ENCODE assay signal across 8 mouse cellular contexts in the genomic region with DNA sequence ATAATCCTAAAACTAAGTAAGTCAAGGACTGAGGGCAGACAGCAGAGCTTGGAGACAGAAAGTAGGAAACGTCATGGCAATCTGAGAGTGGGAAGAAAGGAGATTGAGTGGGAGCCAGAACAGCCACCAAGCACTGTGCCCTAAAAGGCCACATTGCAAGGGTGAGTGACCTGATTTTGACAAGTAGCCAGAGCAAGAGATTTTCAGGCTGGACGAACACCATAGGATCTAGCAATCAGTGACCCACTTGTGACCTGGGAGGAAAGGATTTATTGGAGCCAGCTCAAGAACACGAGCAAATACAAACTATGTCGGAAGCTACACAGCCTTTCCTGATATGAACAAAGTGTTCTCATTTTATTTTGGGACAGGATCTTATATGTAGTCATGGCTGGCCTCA. TPM values are rescaled to one million over a fixed set of nuclear protein-coding genes. Genes with fewer than 3 reads are reported as not detected.
DNase-seq lines count a peak whose midpoint lies in the region; ATAC-seq and TF ChIP-seq lines count a peak whose summit lies in the region.

No protein-coding gene starts in this region.

- H3K9ac ChIP-seq in CH12.LX (ENCODE audit: insufficient read depth, low read depth) = peak overlapping the region; percentile 94; the same call in 1 of the 2 replicates
- no peak overlapping the region; the same call in 1 of the 2 replicates for H3K9ac ChIP-seq in midbrain, embryonic 14.5 days (replicated peaks; ENCODE audit: low read length)

- intact Hi-C loops in heart, postnatal 14 days (cut with DNase I) = no loop called here
- intact Hi-C loops in left cerebral cortex, postnatal 10 days (cut with DNase I) = no loop called here

- H3K79me2 ChIP-seq in CH12.LX (replicated peaks; ENCODE audit: control insufficient read depth, extremely low read depth, insufficient read depth, poor library complexity, severe bottlenecking) = no peaks in the 10 kb centered on the region

- H3K27me3 ChIP-seq in CH12.LX (replicated peaks) = no peaks in the 10 kb centered on the region
- H3K27me3 ChIP-seq in midbrain, embryonic 14.5 days (ENCODE audit: control insufficient read depth, insufficient read depth, low read length) = no peaks in the 10 kb centered on the region

- dilution Hi-C loops in CH12.LX (cut with MboI; ENCODE audit: extremely low pct_ligation_motif_present, extremely low pct_unique_long_range_greater_than_20kb, low sequenced_read_pairs) = no loop called here

- H3K4me3 ChIP-seq in CH12.LX (replicated peaks in 1 of 3; ENCODE audit: low read depth in 2 of 3, low read length in 2 of 3, poor library complexity in 1 of 3) = peak overlapping the region in 1 of 3 experiments; percentile 66
- H3K4me3 ChIP-seq in midbrain, embryonic 14.5 days (replicated peaks; ENCODE audit: low read depth, low read length) = no peak overlapping the region

- no peak for TF ChIP-seq CTCF in CH12.LX (conservative IDR thresholded peaks at IDR 0.05 in 1 of 2, IDR thresholded peaks at IDR 0.05 in 1 of 2; ENCODE audit: low read depth in 2 of 2, low read length in 2 of 2)

- TF ChIP-seq EP300 in CH12.LX (IDR thresholded peaks at IDR 0.05; ENCODE audit: low read length) = no peak

- TF ChIP-seq RAD21 in CH12.LX (IDR thresholded peaks at IDR 0.05; ENCODE audit: low read depth, low read length) = no peak

- peaks cover 0 to 3% of the 10 kb centered on the region in 2 experiments for H3K36me3 ChIP-seq in CH12.LX (replicated peaks in 1 of 2; ENCODE audit: control insufficient read depth in 1 of 2, insufficient read depth in 1 of 2, low read length in 1 of 2)
- no peaks in the 10 kb centered on the region for H3K36me3 ChIP-seq in midbrain, embryonic 14.5 days (ENCODE audit: control insufficient read depth, insufficient read depth, low read length)

- peak overlapping the region; percentile 74 for H3K4me2 ChIP-seq in CH12.LX (ENCODE audit: insufficient read depth, low read depth, poor library complexity, severe bottlenecking)
- peak overlapping the region; percentile 88 for H3K4me2 ChIP-seq in midbrain, embryonic 14.5 days (ENCODE audit: low read length)

- in situ Hi-C loops in CH12.LX (cut with MboI; ENCODE audit: low pct_ligation_motif_present, low pct_unique_long_range_greater_than_20kb, low sequenced_read_pairs) = loop anchor here (5.0 kb wide), 2 partner anchors 160 to 310 kb away; no protein-coding TSS in a partner anchor

- no peak for TF ChIP-seq POLR2A in CH12.LX (IDR thresholded peaks at IDR 0.05; ENCODE audit: low read depth, low read length)

- no peak for DNase-seq in CH12.LX (ENCODE audit: extremely low read depth)
- peak; percentile 11 for DNase-seq in adrenal gland, postnatal 25 days
- DNase-seq in heart, postnatal 14 days = peak; percentile 30 to 66
- peak; percentile 44 to 74 for DNase-seq in kidney, postnatal 36 days
- no peak for DNase-seq in midbrain, embryonic 14.5 days
- no peak for DNase-seq in thymus, adult 18-20 months
- no peak for DNase-seq in frontal cortex, adult 2 months (ENCODE audit: extremely low spot score in 1 of 2, low spot score in 1 of 2)
- no peak for DNase-seq in left cerebral cortex, postnatal 10 days (ENCODE audit: extremely low spot score in 1 of 2, low spot score in 2 of 2)

- ATAC-seq in midbrain, embryonic 14.5 days (ENCODE audit: low FRiP score, low TSS enrichment) = no peak

- 67% methylated on average over 4 of the region's 4 CpGs for WGBS in midbrain, embryonic 14.5 days

- no peak overlapping the region for H3K27ac ChIP-seq in CH12.LX (ENCODE audit: insufficient read depth, low read depth)
- no peak overlapping the region for H3K27ac ChIP-seq in midbrain, embryonic 14.5 days (replicated peaks; ENCODE audit: low read depth, low read length)

- peaks cover 2 to 34% of the 10 kb centered on the region in 2 experiments; a peak in 3 of 4 replicates for H3K4me1 ChIP-seq in CH12.LX (ENCODE audit: control insufficient read depth in 1 of 2, insufficient read depth in 2 of 2)
- peaks cover 13% of the 10 kb centered on the region for H3K4me1 ChIP-seq in midbrain, embryonic 14.5 days (ENCODE audit: control insufficient read depth, insufficient read depth, low read length)

- peaks cover 4% of the 10 kb centered on the region for H3K9me3 ChIP-seq in CH12.LX (replicated peaks; ENCODE audit: low read length)
- no peaks in the 10 kb centered on the region for H3K9me3 ChIP-seq in midbrain, embryonic 14.5 days (ENCODE audit: control insufficient read depth, low read length)

TF ChIP-seq in CH12.LX, 34 proteins besides CTCF, POLR2A, EP300 and RAD21:
- TF ChIP-seq HCFC1 (IDR thresholded peaks at IDR 0.05; ENCODE audit: low read depth, low read length) (no peak), UBTF (IDR thresholded peaks at IDR 0.05; ENCODE audit: low read depth, low read length) (no peak), PAX5 (IDR thresholded peaks at IDR 0.05; ENCODE audit: low read length) (no peak), SIN3A (IDR thresholded peaks at IDR 0.05; ENCODE audit: low read length) (no peak), ETS1 (conservative IDR thresholded peaks at IDR 0.05; ENCODE audit: low read depth, low read length) (no peak), NRF1 (IDR thresholded peaks at IDR 0.05; ENCODE audit: low read depth, low read length) (no peak), TBP (conservative IDR thresholded peaks at IDR 0.05; ENCODE audit: low read depth, low read length) (no peak), RCOR1 (conservative IDR thresholded peaks at IDR 0.05; ENCODE audit: low read depth, low read length) (no peak), KAT2A (IDR thresholded peaks at IDR 0.05; ENCODE audit: insufficient replicate concordance, low read length) (no peak), SMC3 (IDR thresholded peaks at IDR 0.05; ENCODE audit: low read depth, low read length) (no peak), ZMIZ1 (IDR thresholded peaks at IDR 0.05; ENCODE audit: low read depth, low read length) (no peak), USF1 (IDR thresholded peaks at IDR 0.05; ENCODE audit: low read depth, low read length) (no peak)

RNA-seq across cellular contexts. Expression of a gene that starts 1.1 kb away (rescaled TPM):
- total RNA-seq in CH12.LX (2012; rRNA removed) = 4.4 and 4.7 TPM in 2 replicates
- 1.9 and 3.0 TPM in 2 replicates for total RNA-seq in CH12.LX (2014; rRNA removed)
- 6.8 and 9.7 TPM in 2 replicates for polyA plus RNA-seq in CH12.LX (2012; ENCODE audit: insufficient read length, low read depth)
- total RNA-seq in adrenal gland, postnatal 25 days (2021) = 10.4 and 13.7 TPM in 2 replicates
- total RNA-seq in heart, postnatal 14 days (2021) = 1 to 10 TPM; 6.6 to 8.6 TPM
- 12.9 and 13.4 TPM in 2 replicates for polyA plus RNA-seq in midbrain, embryonic 14.5 days (2014; fragmentation: Nextera tagmentation; extraction: Ambion mirVana)
- polyA plus RNA-seq in frontal cortex, adult 2 months (2012; rRNA removed) = 17.2 and 18.8 TPM in 2 replicates
- total RNA-seq in left cerebral cortex, postnatal 10 days (2021) = 10 to 100 TPM; 14.1 to 16.5 TPM

RNA-seq across cellular contexts. Expression of a gene that starts 6.2 kb away (rescaled TPM):
- 42.3 and 42.7 TPM in 2 replicates for total RNA-seq in CH12.LX (2012; rRNA removed)
- 24.6 and 25.4 TPM in 2 replicates for total RNA-seq in CH12.LX (2014; rRNA removed)
- 31.0 and 31.8 TPM in 2 replicates for polyA plus RNA-seq in CH12.LX (2012; ENCODE audit: insufficient read length, low read depth)
- 25.4 and 29.6 TPM in 2 replicates for total RNA-seq in adrenal gland, postnatal 25 days (2021)
- 10 to 100 TPM; 25.3 to 25.8 TPM for total RNA-seq in heart, postnatal 14 days (2021)
- 16.2 and 22.8 TPM in 2 replicates for polyA plus RNA-seq in midbrain, embryonic 14.5 days (2014; fragmentation: Nextera tagmentation; extraction: Ambion mirVana)
- 17.1 and 17.8 TPM in 2 replicates for polyA plus RNA-seq in frontal cortex, adult 2 months (2012; rRNA removed)
- 10 to 100 TPM; 18.4 to 21.1 TPM for total RNA-seq in left cerebral cortex, postnatal 10 days (2021)

RNA-seq across cellular contexts. Expression of a gene that starts 46.7 kb away (rescaled TPM):
- total RNA-seq in CH12.LX (2012; rRNA removed) (225 and 342 TPM in 2 replicates), CH12.LX (2014; rRNA removed) (263 and 287 TPM in 2 replicates)
- 299 and 302 TPM in 2 replicates for polyA plus RNA-seq in CH12.LX (2012; ENCODE audit: insufficient read length, low read depth)
- 3.9 TPM in 2 replicates for total RNA-seq in adrenal gland, postnatal 25 days (2021)
- 1 to 10 TPM; 6.0 to 7.1 TPM for total RNA-seq in heart, postnatal 14 days (2021)
- 0.69 and 2.8 TPM in 2 replicates for polyA plus RNA-seq in midbrain, embryonic 14.5 days (2014; fragmentation: Nextera tagmentation; extraction: Ambion mirVana)
- polyA plus RNA-seq in frontal cortex, adult 2 months (2012; rRNA removed) = 6.6 and 8.6 TPM in 2 replicates
- total RNA-seq in left cerebral cortex, postnatal 10 days (2021) = 1 to 10 TPM; 5.7 to 8.3 TPM

Comparison
In these comparisons a context has a peak if more than half of its experiments do, and no peak if none do; other contexts are left out.
1. DNase-seq: peak in adrenal gland, postnatal 25 days (single experiment), heart, postnatal 14 days (2 of 2) and kidney, postnatal 36 days (2 of 2); none in CH12.LX (single experiment), midbrain, embryonic 14.5 days (single experiment), thymus, adult 18-20 months (0 of 2), frontal cortex, adult 2 months (0 of 2) and left cerebral cortex, postnatal 10 days (0 of 2).
2. RNA of a gene that starts 46.7 kb away (total RNA-seq): 225 to 342 TPM in CH12.LX; 5.7 to 8.3 TPM in left cerebral cortex, postnatal 10 days, 6.0 to 7.1 TPM in heart, postnatal 14 days and 3.9 TPM in adrenal gland, postnatal 25 days; every median in the first group is over 10 times any median in the second.